Mouse (Mus musculus) monocyte, adult 2 months (primary cell): ENCODE measurements around the gene Cxcr5.
A peak's percentile ranks its signal among the peaks of the same experiment; 100 is the strongest.

Experiments
- DNase-seq, 2 experiments: peaks; one replicate each; pipeline ENCODE4 v3.0.0; 2022; ENCODE audit warnings: low spot score in 2 of 2, low read depth in 1 of 2

Cxcr5 gene

GRCm38 (mm10) chr9:44495810-44496344 is 65.8 kb downstream of the Cxcr5 start:
- no peak for DNase-seq

- DNase-seq: no peak
These were observed 66.5 kb downstream of the Cxcr5 start for GRCm38 (mm10) chr9:44494863-44495809.

- no peak for DNase-seq
These were observed 67.3 kb downstream of the Cxcr5 start for GRCm38 (mm10) chr9:44494261-44494862.

- DNase-seq: no peak
These were observed 68.8 kb downstream of the Cxcr5 start for GRCm38 (mm10) chr9:44492631-44493461.

- DNase-seq: no peak
These were observed 70.3 kb downstream of the Cxcr5 start for GRCm38 (mm10) chr9:44491351-44491750.

- no peak for DNase-seq
These were observed 71.3 kb downstream of the Cxcr5 start for GRCm38 (mm10) chr9:44490086-44490967.

GRCm38 (mm10) chr9:44489651-44490085 is 72.0 kb downstream of the Cxcr5 start:
- DNase-seq: no peak

GRCm38 (mm10) chr9:44488855-44489381 is 72.8 kb downstream of the Cxcr5 start:
- no peak for DNase-seq

GRCm38 (mm10) chr9:44488416-44488815 is 73.3 kb downstream of the Cxcr5 start:
- no peak for DNase-seq

- no peak for DNase-seq
These were observed 74.2 kb downstream of the Cxcr5 start for GRCm38 (mm10) chr9:44487441-44487840.

GRCm38 (mm10) chr9:44486741-44487421 is 74.8 kb downstream of the Cxcr5 start:
- no peak for DNase-seq

GRCm38 (mm10) chr9:44486335-44486734 is 75.3 kb downstream of the Cxcr5 start:
- DNase-seq: no peak

- no peak for DNase-seq
These were observed 76.0 kb downstream of the Cxcr5 start for GRCm38 (mm10) chr9:44485516-44486161.

- no peak for DNase-seq
These were observed 76.6 kb downstream of the Cxcr5 start for GRCm38 (mm10) chr9:44485105-44485515.

GRCm38 (mm10) chr9:44484311-44485104 is 77.2 kb downstream of the Cxcr5 start:
- no peak for DNase-seq

GRCm38 (mm10) chr9:44483510-44484044 is 78.1 kb downstream of the Cxcr5 start:
- DNase-seq: no peak

GRCm38 (mm10) chr9:44483041-44483509 is 78.6 kb downstream of the Cxcr5 start:
- no peak for DNase-seq

GRCm38 (mm10) chr9:44482552-44482951 is 79.1 kb downstream of the Cxcr5 start, which contains the start of gene Bcl9l:
Bcl9l (plus strand) TSS chr9:44482825.
- peak; percentile 66 to 78 for DNase-seq
